Mouse (Mus musculus) T-cell, adult 2 months (primary cell): ENCODE results near the gene F830045P16Rik.
"Not testable (repeated sequence)": the region's sequence is repeated elsewhere in the genome, so short reads cannot be mapped to it uniquely, and the experiment has no call there.

Source experiments
- DNase-seq: peaks from one replicate; pipeline ENCODE4 v3.0.0; 2022; ENCODE audit warnings: low spot score

The F830045P16Rik gene

GRCm38 (mm10) chr2:129545596-129545995, 9.2 kb upstream of the F830045P16Rik start:
- DNase-seq, result no peak

- no peak for DNase-seq
Measured at GRCm38 (mm10) chr2:129544919-129545318, 8.5 kb upstream of the F830045P16Rik start.

GRCm38 (mm10) chr2:129544448-129544847, 8.0 kb upstream of the F830045P16Rik start:
- no peak for DNase-seq

GRCm38 (mm10) chr2:129540036-129540435, 3.6 kb upstream of the F830045P16Rik start:
- DNase-seq, result no peak

- DNase-seq, result no peak
Measured at GRCm38 (mm10) chr2:129539175-129539574, 2.8 kb upstream of the F830045P16Rik start.

GRCm38 (mm10) chr2:129537926-129538325, 1.5 kb upstream of the F830045P16Rik start:
- no peak for DNase-seq

GRCm38 (mm10) chr2:129537360-129537759, 958 bp upstream of the F830045P16Rik start:
- DNase-seq, result no peak

GRCm38 (mm10) chr2:129536926-129537325, 524 bp upstream of the F830045P16Rik start:
- DNase-seq, result no peak

- no peak for DNase-seq
Measured at GRCm38 (mm10) chr2:129534886-129535591, 1.4 kb downstream of the F830045P16Rik start.

GRCm38 (mm10) chr2:129531890-129532289, 4.5 kb downstream of the F830045P16Rik start:
- no peak for DNase-seq

GRCm38 (mm10) chr2:129531102-129531501, 5.3 kb downstream of the F830045P16Rik start:
- DNase-seq, result no peak

- DNase-seq, result no peak
Measured at GRCm38 (mm10) chr2:129529297-129530209, 6.8 kb downstream of the F830045P16Rik start.

- no peak for DNase-seq
Measured at GRCm38 (mm10) chr2:129527916-129528315, 8.5 kb downstream of the F830045P16Rik start.

GRCm38 (mm10) chr2:129526322-129526721, 10.1 kb downstream of the F830045P16Rik start:
- DNase-seq, result no peak

- DNase-seq, result no peak
Measured at GRCm38 (mm10) chr2:129525644-129526043, 10.8 kb downstream of the F830045P16Rik start.

GRCm38 (mm10) chr2:129518526-129518925, 17.9 kb downstream of the F830045P16Rik start:
- no peak for DNase-seq

- DNase-seq, result no peak
Measured at GRCm38 (mm10) chr2:129514923-129515920, 21.2 kb downstream of the F830045P16Rik start.

- no peak for DNase-seq
Measured at GRCm38 (mm10) chr2:129514401-129514667, 22.1 kb downstream of the F830045P16Rik start.

GRCm38 (mm10) chr2:129513546-129514400, 22.6 kb downstream of the F830045P16Rik start:
- no peak for DNase-seq

GRCm38 (mm10) chr2:129512147-129512546, 24.3 kb downstream of the F830045P16Rik start:
- not testable (repeated sequence) for DNase-seq

- DNase-seq, result no peak
Measured at GRCm38 (mm10) chr2:129502641-129503040, 33.8 kb downstream of the F830045P16Rik start.
